Mouse (Mus musculus): ENCODE results near the gene Aspn. TPM values are rescaled to one million over a fixed set of nuclear protein-coding genes. Genes with fewer than 3 reads are reported as not detected.

Aspn gene
- polyA plus RNA-seq (2014; fragmentation: Illumina TruSeq; extraction: RNeasy Lipid Tissue Mini Kit (QIAGEN cat#74804); ENCODE audit: low read depth, low replicate concordance), result 43.0 TPM

DNA sequence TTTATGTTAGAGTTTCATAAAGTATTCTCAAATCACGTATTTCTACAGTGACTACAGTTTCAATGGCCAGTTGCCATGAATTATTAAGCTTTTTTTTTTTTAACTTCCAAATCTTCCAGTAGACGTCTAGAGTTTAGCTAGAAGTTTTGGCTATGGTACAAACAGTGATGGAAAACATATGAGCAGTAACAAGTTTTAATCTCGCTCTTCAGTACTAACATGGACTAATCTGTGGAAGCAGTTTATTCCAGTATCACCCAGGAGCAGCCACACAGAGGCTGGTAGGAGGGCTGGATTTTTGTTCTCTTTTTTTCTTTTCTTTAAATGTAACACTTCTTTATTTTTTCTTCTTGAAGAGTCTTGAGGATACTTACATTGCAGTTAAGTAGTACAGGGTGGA, at the start of gene Aspn:
Gene Aspn (plus strand): TSS at position 165 of the 400 bp plus-strand sequence.

DNA sequence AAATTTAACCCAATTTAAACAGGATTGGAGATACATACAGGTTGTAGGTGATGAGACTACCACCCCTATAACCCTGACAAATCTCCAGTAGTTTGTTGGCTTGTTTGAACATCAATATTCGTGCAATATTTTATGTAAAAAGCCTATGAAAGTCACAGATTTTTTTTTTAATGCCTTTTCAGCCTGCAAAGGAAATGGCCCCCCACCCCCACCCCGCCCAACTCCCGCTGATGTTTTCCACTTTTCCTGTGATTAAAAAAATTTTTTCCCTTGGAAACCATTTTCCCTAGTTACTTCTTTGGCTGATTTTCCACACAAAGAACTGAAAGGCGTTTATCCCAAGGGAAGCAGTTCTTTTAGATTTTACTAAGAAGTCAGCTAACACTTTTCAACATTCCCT, 39.7 kb upstream of the Aspn start, which contains the start of gene Ecm2:
Gene Ecm2 (plus strand): TSS at position 301 of the 400 bp plus-strand sequence.

DNA sequence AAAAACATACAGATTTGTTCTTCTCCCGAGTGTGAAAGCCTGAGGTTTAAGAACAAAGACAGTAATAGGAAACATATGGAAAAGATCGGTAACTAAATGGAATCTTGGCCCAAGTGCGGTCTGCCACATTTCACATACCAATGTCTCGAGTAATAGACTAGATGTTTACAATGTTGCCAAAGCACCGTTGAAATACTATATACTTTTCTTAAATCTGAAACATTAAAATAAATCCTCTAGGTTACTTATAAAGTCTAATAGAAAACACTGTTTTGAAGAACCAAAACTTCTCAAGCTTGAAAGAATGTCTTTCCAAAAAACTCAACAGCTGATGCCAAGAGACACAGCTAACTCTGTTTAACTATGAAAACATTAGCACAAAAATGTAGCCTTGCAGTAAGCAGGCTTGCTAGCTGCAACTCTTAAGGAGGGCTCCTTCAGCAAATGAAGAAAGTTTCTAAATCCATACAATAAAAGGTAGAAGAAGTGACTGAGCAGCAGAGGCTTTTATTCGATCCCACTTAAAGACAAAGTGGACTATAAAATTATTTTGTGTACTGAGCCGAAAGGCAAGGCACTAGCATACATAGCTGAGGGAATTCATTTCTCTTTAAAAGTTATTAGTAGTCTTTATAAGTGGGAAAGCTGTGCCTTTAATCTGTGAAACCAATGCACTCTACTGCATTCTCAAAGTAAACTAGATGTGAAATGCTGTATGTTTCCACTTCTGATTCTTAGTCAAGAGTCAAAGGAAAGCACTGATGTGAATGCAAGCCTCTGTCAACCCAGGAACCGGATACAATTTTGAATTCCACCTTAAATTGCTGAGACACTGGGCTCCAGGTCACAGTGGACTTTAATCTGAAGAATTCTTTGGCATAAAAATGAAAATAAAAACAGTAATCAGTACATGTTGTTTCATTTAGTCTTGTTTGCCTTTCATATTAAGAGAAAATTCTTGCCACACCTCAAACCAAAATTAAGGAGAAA, 37.6 kb downstream of the Aspn start, which contains the start of gene Omd:
Gene Omd (plus strand): TSS at position 922 of the 990 bp plus-strand sequence.

DNA sequence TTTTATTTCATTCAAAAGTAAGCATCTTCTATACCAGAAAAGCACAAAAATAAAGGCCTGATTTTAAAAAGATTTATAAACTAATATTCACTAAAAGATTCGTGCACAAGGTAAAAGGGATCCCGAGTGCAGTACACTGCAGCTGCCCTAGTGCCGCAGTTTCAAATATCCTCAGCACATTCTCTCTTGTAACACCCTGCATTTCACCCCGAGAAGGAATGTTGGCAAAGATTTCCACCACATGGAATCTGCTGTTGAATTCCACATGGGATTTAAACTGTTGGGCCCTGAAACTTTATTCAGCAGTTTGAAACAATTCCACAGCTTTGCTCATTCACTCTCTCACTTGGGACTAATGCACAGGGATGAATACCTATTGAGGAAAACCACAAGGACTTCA, 63.5 kb downstream of the Aspn start, which contains the start of gene Ogn:
Gene Ogn (plus strand): TSS at position 333 of the 400 bp plus-strand sequence.

Other genes starting within 250 kb of the Aspn start
- gene Fgd3, start 224.1 kb upstream of the Aspn start, polyA plus RNA-seq (2014; fragmentation: Illumina TruSeq; extraction: RNeasy Lipid Tissue Mini Kit (QIAGEN cat#74804); ENCODE audit: low read depth, low replicate concordance), result 3.7 TPM
- 46.0 TPM for gene Bicd2, start 202.9 kb upstream of the Aspn start, polyA plus RNA-seq (2014; fragmentation: Illumina TruSeq; extraction: RNeasy Lipid Tissue Mini Kit (QIAGEN cat#74804); ENCODE audit: low read depth, low replicate concordance)
- gene Ippk, start 123.2 kb upstream of the Aspn start, polyA plus RNA-seq (2014; fragmentation: Illumina TruSeq; extraction: RNeasy Lipid Tissue Mini Kit (QIAGEN cat#74804); ENCODE audit: low read depth, low replicate concordance), result 28.3 TPM
- gene Tes3-ps, start 51.1 kb upstream of the Aspn start, polyA plus RNA-seq (2014; fragmentation: Illumina TruSeq; extraction: RNeasy Lipid Tissue Mini Kit (QIAGEN cat#74804); ENCODE audit: low read depth, low replicate concordance), result 0.93 TPM
- gene Ecm2, start 39.6 kb upstream of the Aspn start, polyA plus RNA-seq (2014; fragmentation: Illumina TruSeq; extraction: RNeasy Lipid Tissue Mini Kit (QIAGEN cat#74804); ENCODE audit: low read depth, low replicate concordance), result 35.6 TPM
- gene Omd, start 38.0 kb downstream of the Aspn start, polyA plus RNA-seq (2014; fragmentation: Illumina TruSeq; extraction: RNeasy Lipid Tissue Mini Kit (QIAGEN cat#74804); ENCODE audit: low read depth, low replicate concordance), result 81.9 TPM
- gene Ogn, start 63.6 kb downstream of the Aspn start, polyA plus RNA-seq (2014; fragmentation: Illumina TruSeq; extraction: RNeasy Lipid Tissue Mini Kit (QIAGEN cat#74804); ENCODE audit: low read depth, low replicate concordance), result 599 TPM
- gene Cenpp, start 108.3 kb downstream of the Aspn start, polyA plus RNA-seq (2014; fragmentation: Illumina TruSeq; extraction: RNeasy Lipid Tissue Mini Kit (QIAGEN cat#74804); ENCODE audit: low read depth, low replicate concordance), result 9.1 TPM
- gene Nol8, start 108.6 kb downstream of the Aspn start, polyA plus RNA-seq (2014; fragmentation: Illumina TruSeq; extraction: RNeasy Lipid Tissue Mini Kit (QIAGEN cat#74804); ENCODE audit: low read depth, low replicate concordance), result 82.0 TPM
- 60.4 TPM for gene Iars, start 137.7 kb downstream of the Aspn start, polyA plus RNA-seq (2014; fragmentation: Illumina TruSeq; extraction: RNeasy Lipid Tissue Mini Kit (QIAGEN cat#74804); ENCODE audit: low read depth, low replicate concordance)